Mouse (Mus musculus): ENCODE measurements at regions not wholly inside any gene's neighbourhood (a gene's known extent, or its start where the extent isn't known, plus 50 kb on each side); places are given as distances from the start of the nearest gene placed in this dataset.

- WGBS = 86% methylated on average over 9 of the region's 9 CpGs
- no peak overlapping the region for H3K4me3 ChIP-seq (replicated peaks; ENCODE audit: control insufficient read depth, low read depth, low read length)
- TF ChIP-seq CTCF (IDR thresholded peaks at IDR 0.05; ENCODE audit: control insufficient read depth, insufficient read depth, low read length) (no peak), POLR2A (IDR thresholded peaks at IDR 0.05; ENCODE audit: borderline replicate concordance, control insufficient read depth, low read depth, low read length) (no peak)
- H3K4me1 ChIP-seq (ENCODE audit: control insufficient read depth, insufficient read depth, low read length) = no peaks in the 10 kb centered on the region
- no peak overlapping the region for H3K27ac ChIP-seq (ENCODE audit: control insufficient read depth, insufficient read depth, low read depth, low read length, poor library complexity)
Observed at GRCm38 (mm10) chr14:106390546-106390945, 284.5 kb downstream of the Trim52 start.

GRCm38 (mm10) chr14:106393978-106394377, 288.0 kb downstream of the Trim52 start:
- H3K27ac ChIP-seq (ENCODE audit: control insufficient read depth, insufficient read depth, low read depth, low read length, poor library complexity) = no peak overlapping the region

GRCm38 (mm10) chr14:106412917-106413558, 307.0 kb downstream of the Trim52 start:
- Histone ChIP-seq H3K4me1 (ENCODE audit: control insufficient read depth, insufficient read depth, low read length) (no peaks in the 10 kb centered on the region), H3K4me3 (replicated peaks; ENCODE audit: control insufficient read depth, low read depth, low read length) (no peak overlapping the region), H3K27ac (ENCODE audit: control insufficient read depth, insufficient read depth, low read depth, low read length, poor library complexity) (no peak overlapping the region)
- TF ChIP-seq CTCF (IDR thresholded peaks at IDR 0.05; ENCODE audit: control insufficient read depth, insufficient read depth, low read length) = no peak
- 78% methylated on average over 2 of the region's 2 CpGs for WGBS

More at GRCm38 (mm10) chr14:106393978-106394377, 288.0 kb downstream of the Trim52 start:
- TF ChIP-seq CTCF (IDR thresholded peaks at IDR 0.05; ENCODE audit: control insufficient read depth, insufficient read depth, low read length) (no peak), POLR2A (IDR thresholded peaks at IDR 0.05; ENCODE audit: borderline replicate concordance, control insufficient read depth, low read depth, low read length) (no peak)
- H3K4me3 ChIP-seq (replicated peaks; ENCODE audit: control insufficient read depth, low read depth, low read length) = no peak overlapping the region
- WGBS = 68% methylated on average over 4 of the region's 4 CpGs
- no peaks in the 10 kb centered on the region for H3K4me1 ChIP-seq (ENCODE audit: control insufficient read depth, insufficient read depth, low read length)

DNA sequence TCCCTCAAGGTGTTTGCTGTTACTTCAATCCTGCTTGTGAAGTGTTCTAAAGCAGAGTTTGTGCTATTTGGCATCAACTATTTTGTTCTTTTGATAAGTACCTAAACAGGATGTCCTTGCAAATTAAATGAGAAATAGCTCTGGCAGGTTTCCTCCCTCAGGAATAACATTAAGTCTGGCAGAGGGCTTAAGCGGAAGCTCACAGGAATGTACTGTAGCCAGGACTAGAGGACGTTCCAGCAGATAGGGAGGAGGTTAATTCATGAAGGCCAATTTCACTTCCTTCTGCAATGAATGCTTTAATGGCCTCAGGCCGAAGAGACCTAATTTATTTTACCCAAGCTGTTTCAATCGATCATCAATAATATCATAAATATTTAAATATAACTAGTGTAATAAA, 318.7 kb downstream of the Trim52 start:
- H3K4me1 ChIP-seq (ENCODE audit: control insufficient read depth, insufficient read depth, low read length) = no peaks in the 10 kb centered on the region
- TF ChIP-seq POLR2A (IDR thresholded peaks at IDR 0.05; ENCODE audit: borderline replicate concordance, control insufficient read depth, low read depth, low read length) = no peak
- no peak for TF ChIP-seq CTCF (IDR thresholded peaks at IDR 0.05; ENCODE audit: control insufficient read depth, insufficient read depth, low read length)
- no peak overlapping the region for H3K4me3 ChIP-seq (replicated peaks; ENCODE audit: control insufficient read depth, low read depth, low read length)
- WGBS = 74% methylated on average over 4 of the region's 4 CpGs
- no peak overlapping the region for H3K27ac ChIP-seq (ENCODE audit: control insufficient read depth, insufficient read depth, low read depth, low read length, poor library complexity)

DNA sequence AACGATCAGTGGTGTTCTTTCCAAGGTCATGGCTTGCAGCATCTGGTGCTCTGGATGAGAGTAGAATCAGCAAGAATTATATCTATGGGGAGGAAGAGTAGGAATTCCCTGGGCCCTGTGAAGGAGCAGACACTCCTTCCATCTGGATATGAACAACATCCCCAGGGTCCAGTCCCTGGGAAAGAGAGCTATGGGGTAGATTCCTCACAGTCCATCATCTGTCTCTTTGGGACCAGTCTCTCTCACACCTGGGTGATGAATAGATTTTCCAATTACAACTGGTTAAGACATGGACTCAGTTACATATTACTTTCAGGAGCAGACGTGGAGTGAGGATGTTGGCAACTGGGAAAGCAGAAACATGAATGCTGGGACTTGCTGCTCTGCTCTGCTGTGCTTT, 322.6 kb downstream of the Trim52 start:
- Histone ChIP-seq H3K4me1 (ENCODE audit: control insufficient read depth, insufficient read depth, low read length) (no peaks in the 10 kb centered on the region), H3K27ac (ENCODE audit: control insufficient read depth, insufficient read depth, low read depth, low read length, poor library complexity) (no peak overlapping the region), H3K4me3 (replicated peaks; ENCODE audit: control insufficient read depth, low read depth, low read length) (no peak overlapping the region)
- 72% methylated on average over 2 of the region's 2 CpGs for whole genome bisulfite sequencing
- TF ChIP-seq CTCF (IDR thresholded peaks at IDR 0.05; ENCODE audit: control insufficient read depth, insufficient read depth, low read length) (no peak), POLR2A (IDR thresholded peaks at IDR 0.05; ENCODE audit: borderline replicate concordance, control insufficient read depth, low read depth, low read length) (no peak)

DNA sequence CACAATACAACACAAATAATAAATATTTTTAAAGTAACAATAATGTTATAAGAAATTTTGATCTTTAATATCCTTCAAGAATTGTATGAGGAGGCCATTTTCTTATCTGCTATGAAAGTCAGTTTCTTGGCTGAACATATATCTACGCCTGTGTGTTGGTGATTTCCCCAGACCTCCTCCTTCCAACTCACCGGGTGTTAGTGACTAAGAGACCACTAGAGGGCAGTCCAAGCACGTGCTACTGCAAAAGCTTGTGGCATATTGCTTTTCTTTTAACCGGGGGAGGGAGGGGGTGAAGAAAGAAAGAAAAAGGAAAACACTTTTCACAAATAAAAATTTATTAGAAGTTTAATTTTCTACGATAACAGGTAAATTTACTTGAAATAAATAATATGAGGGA, 333.3 kb downstream of the Trim52 start:
- Histone ChIP-seq H3K4me1 (ENCODE audit: control insufficient read depth, insufficient read depth, low read length) (no peaks in the 10 kb centered on the region), H3K4me3 (replicated peaks; ENCODE audit: control insufficient read depth, low read depth, low read length) (no peak overlapping the region), H3K27ac (ENCODE audit: control insufficient read depth, insufficient read depth, low read depth, low read length, poor library complexity) (no peak overlapping the region)
- TF ChIP-seq POLR2A (IDR thresholded peaks at IDR 0.05; ENCODE audit: borderline replicate concordance, control insufficient read depth, low read depth, low read length) (no peak), CTCF (IDR thresholded peaks at IDR 0.05; ENCODE audit: control insufficient read depth, insufficient read depth, low read length) (peak; percentile 38; the same call in 1 of the 2 replicates)
- 12% methylated on average over 5 of the region's 5 CpGs for WGBS

- H3K27ac ChIP-seq (ENCODE audit: control insufficient read depth, insufficient read depth, low read depth, low read length, poor library complexity) = no peak overlapping the region
Observed at GRCm38 (mm10) chr14:106489074-106489473, 383.1 kb downstream of the Trim52 start.

GRCm38 (mm10) chr14:106491389-106491788, 385.4 kb downstream of the Trim52 start:
- TF ChIP-seq CTCF (IDR thresholded peaks at IDR 0.05; ENCODE audit: control insufficient read depth, insufficient read depth, low read length) = no peak
- no peak for TF ChIP-seq POLR2A (IDR thresholded peaks at IDR 0.05; ENCODE audit: borderline replicate concordance, control insufficient read depth, low read depth, low read length)
- WGBS = 78% methylated on average over 4 of the region's 4 CpGs

More at GRCm38 (mm10) chr14:106489074-106489473, 383.1 kb downstream of the Trim52 start:
- TF ChIP-seq CTCF (IDR thresholded peaks at IDR 0.05; ENCODE audit: control insufficient read depth, insufficient read depth, low read length) = no peak
- no peak for TF ChIP-seq POLR2A (IDR thresholded peaks at IDR 0.05; ENCODE audit: borderline replicate concordance, control insufficient read depth, low read depth, low read length)
- 86% methylated on average over 7 of the region's 7 CpGs for WGBS
- Histone ChIP-seq H3K4me3 (replicated peaks; ENCODE audit: control insufficient read depth, low read depth, low read length) (no peak overlapping the region), H3K4me1 (ENCODE audit: control insufficient read depth, insufficient read depth, low read length) (no peaks in the 10 kb centered on the region)

More at GRCm38 (mm10) chr14:106491389-106491788, 385.4 kb downstream of the Trim52 start:
- Histone ChIP-seq H3K4me3 (replicated peaks; ENCODE audit: control insufficient read depth, low read depth, low read length) (no peak overlapping the region), H3K27ac (ENCODE audit: control insufficient read depth, insufficient read depth, low read depth, low read length, poor library complexity) (no peak overlapping the region), H3K4me1 (ENCODE audit: control insufficient read depth, insufficient read depth, low read length) (no peaks in the 10 kb centered on the region)

All from bone marrow, adult 2 months (tissue).